Mouse (Mus musculus): ENCODE measurements at regions not wholly inside any gene's neighbourhood (a gene's known extent, or its start where the extent isn't known, plus 50 kb on each side); places are given as distances from the start of the nearest gene placed in this dataset.

- WGBS (ENCODE audit: insufficient replicate concordance): 65% methylated on average over 4 of the region's 4 CpGs
- H3K4me2 ChIP-seq: no peak overlapping the region
- H3K4me1 ChIP-seq (replicated peaks): no peaks in the 10 kb centered on the region
- no peaks in the 10 kb centered on the region for H3K9me3 ChIP-seq (replicated peaks)
- H3K27ac ChIP-seq (replicated peaks): no peak overlapping the region
- no peak for ATAC-seq (ENCODE audit: insufficient read depth)
- no peak overlapping the region for H3K9ac ChIP-seq
- H3K27me3 ChIP-seq: no peaks in the 10 kb centered on the region
- H3K4me3 ChIP-seq (replicated peaks): no peak overlapping the region
- H3K36me3 ChIP-seq (replicated peaks): no peaks in the 10 kb centered on the region
Measured at GRCm38 (mm10) chr1:88891041-88891440, 179.2 kb upstream of the Sh3bp4 start.

- no peaks in the 10 kb centered on the region for H3K9me3 ChIP-seq (replicated peaks)
- no peaks in the 10 kb centered on the region for H3K36me3 ChIP-seq (replicated peaks)
- no peak overlapping the region for H3K4me2 ChIP-seq
- ATAC-seq (ENCODE audit: insufficient read depth): no peak
- H3K9ac ChIP-seq: no peak overlapping the region
- no peak overlapping the region for H3K4me3 ChIP-seq (replicated peaks)
- no peaks in the 10 kb centered on the region for H3K27me3 ChIP-seq
- no peaks in the 10 kb centered on the region for H3K4me1 ChIP-seq (replicated peaks)
- 33% methylated on average over 8 of the region's 8 CpGs for WGBS (ENCODE audit: insufficient replicate concordance)
- no peak overlapping the region for H3K27ac ChIP-seq (replicated peaks)
Measured at GRCm38 (mm10) chr1:88902426-88902825, 167.8 kb upstream of the Sh3bp4 start.

GRCm38 (mm10) chr1:88907766-88908463 is 162.3 kb upstream of the Sh3bp4 start:
- Histone ChIP-seq H3K27me3 (no peaks in the 10 kb centered on the region), H3K4me2 (no peak overlapping the region), H3K36me3 (replicated peaks) (no peaks in the 10 kb centered on the region), H3K27ac (replicated peaks) (no peak overlapping the region), H3K9ac (no peak overlapping the region), H3K4me1 (replicated peaks) (no peaks in the 10 kb centered on the region), H3K9me3 (replicated peaks) (no peaks in the 10 kb centered on the region), H3K4me3 (replicated peaks) (no peak overlapping the region)
- WGBS (ENCODE audit: insufficient replicate concordance): 75% methylated on average over 14 of the region's 14 CpGs
- no peak for ATAC-seq (ENCODE audit: insufficient read depth)

- H3K4me3 ChIP-seq (replicated peaks): no peak overlapping the region
- H3K27ac ChIP-seq (replicated peaks): no peak overlapping the region
- no peak for ATAC-seq (ENCODE audit: insufficient read depth)
- H3K4me2 ChIP-seq: no peak overlapping the region
- no peaks in the 10 kb centered on the region for H3K9me3 ChIP-seq (replicated peaks)
- H3K27me3 ChIP-seq: no peaks in the 10 kb centered on the region
- 70% methylated on average over 8 of the region's 8 CpGs for WGBS (ENCODE audit: insufficient replicate concordance)
- H3K4me1 ChIP-seq (replicated peaks): no peaks in the 10 kb centered on the region
- no peak overlapping the region for H3K9ac ChIP-seq
- H3K36me3 ChIP-seq (replicated peaks): no peaks in the 10 kb centered on the region
Measured at GRCm38 (mm10) chr1:88908683-88909082, 161.5 kb upstream of the Sh3bp4 start.

- H3K27ac ChIP-seq (replicated peaks): no peak overlapping the region
- WGBS (ENCODE audit: insufficient replicate concordance): 44% methylated on average over 4 of the region's 4 CpGs
- H3K4me3 ChIP-seq (replicated peaks): no peak overlapping the region
- H3K9me3 ChIP-seq (replicated peaks): no peaks in the 10 kb centered on the region
- ATAC-seq (ENCODE audit: insufficient read depth): no peak
- no peaks in the 10 kb centered on the region for H3K27me3 ChIP-seq
- H3K4me2 ChIP-seq: no peak overlapping the region
- no peak overlapping the region for H3K9ac ChIP-seq
- no peaks in the 10 kb centered on the region for H3K4me1 ChIP-seq (replicated peaks)
- H3K36me3 ChIP-seq (replicated peaks): no peaks in the 10 kb centered on the region
Measured at GRCm38 (mm10) chr1:88909314-88909713, 160.9 kb upstream of the Sh3bp4 start.

- ATAC-seq (ENCODE audit: insufficient read depth): no peak
- WGBS (ENCODE audit: insufficient replicate concordance): 50% methylated on average over 6 of the region's 6 CpGs
Measured at GRCm38 (mm10) chr1:88909864-88910573, 160.2 kb upstream of the Sh3bp4 start.

GRCm38 (mm10) chr1:88911724-88912123 is 158.5 kb upstream of the Sh3bp4 start:
- H3K9ac ChIP-seq: no peak overlapping the region
- WGBS (ENCODE audit: insufficient replicate concordance): 61% methylated on average over 5 of the region's 5 CpGs
- H3K36me3 ChIP-seq (replicated peaks): no peaks in the 10 kb centered on the region
- no peaks in the 10 kb centered on the region for H3K9me3 ChIP-seq (replicated peaks)
- no peak overlapping the region for H3K4me3 ChIP-seq (replicated peaks)
- no peak for ATAC-seq (ENCODE audit: insufficient read depth)
- H3K27me3 ChIP-seq: no peaks in the 10 kb centered on the region
- no peak overlapping the region for H3K27ac ChIP-seq (replicated peaks)
- no peaks in the 10 kb centered on the region for H3K4me1 ChIP-seq (replicated peaks)
- H3K4me2 ChIP-seq: no peak overlapping the region

More at GRCm38 (mm10) chr1:88909864-88910573, 160.2 kb upstream of the Sh3bp4 start:
- Histone ChIP-seq H3K9me3 (replicated peaks) (no peaks in the 10 kb centered on the region), H3K4me2 (no peak overlapping the region), H3K4me1 (replicated peaks) (no peaks in the 10 kb centered on the region), H3K4me3 (replicated peaks) (no peak overlapping the region), H3K27me3 (no peaks in the 10 kb centered on the region), H3K9ac (no peak overlapping the region), H3K27ac (replicated peaks) (no peak overlapping the region), H3K36me3 (replicated peaks) (no peaks in the 10 kb centered on the region)

GRCm38 (mm10) chr1:88916531-88917050 is 153.6 kb upstream of the Sh3bp4 start:
- Histone ChIP-seq H3K9me3 (replicated peaks) (no peaks in the 10 kb centered on the region), H3K36me3 (replicated peaks) (no peaks in the 10 kb centered on the region), H3K27me3 (no peaks in the 10 kb centered on the region), H3K27ac (replicated peaks) (no peak overlapping the region), H3K4me1 (replicated peaks) (no peaks in the 10 kb centered on the region), H3K4me3 (replicated peaks) (no peak overlapping the region), H3K4me2 (no peak overlapping the region), H3K9ac (no peak overlapping the region)
- ATAC-seq (ENCODE audit: insufficient read depth): no peak
- WGBS (ENCODE audit: insufficient replicate concordance): 71% methylated on average over 4 of the region's 4 CpGs

- Histone ChIP-seq H3K27me3 (no peaks in the 10 kb centered on the region), H3K4me2 (no peak overlapping the region), H3K4me1 (replicated peaks) (no peaks in the 10 kb centered on the region), H3K4me3 (replicated peaks) (no peak overlapping the region), H3K9me3 (replicated peaks) (no peaks in the 10 kb centered on the region), H3K36me3 (replicated peaks) (no peaks in the 10 kb centered on the region), H3K27ac (replicated peaks) (no peak overlapping the region), H3K9ac (no peak overlapping the region)
- ATAC-seq (ENCODE audit: insufficient read depth): no peak
- 53% methylated on average over 2 of the region's 2 CpGs for WGBS (ENCODE audit: insufficient replicate concordance)
Measured at GRCm38 (mm10) chr1:88921401-88921800, 148.8 kb upstream of the Sh3bp4 start.

GRCm38 (mm10) chr1:88923791-88924581 is 146.2 kb upstream of the Sh3bp4 start:
- H3K27me3 ChIP-seq: no peaks in the 10 kb centered on the region
- no peak overlapping the region for H3K4me2 ChIP-seq
- no peaks in the 10 kb centered on the region for H3K4me1 ChIP-seq (replicated peaks)
- WGBS (ENCODE audit: insufficient replicate concordance): 48% methylated on average over 7 of the region's 7 CpGs
- no peak overlapping the region for H3K27ac ChIP-seq (replicated peaks)
- ATAC-seq (ENCODE audit: insufficient read depth): no peak
- H3K36me3 ChIP-seq (replicated peaks): no peaks in the 10 kb centered on the region
- no peak overlapping the region for H3K9ac ChIP-seq
- H3K4me3 ChIP-seq (replicated peaks): no peak overlapping the region
- H3K9me3 ChIP-seq (replicated peaks): no peaks in the 10 kb centered on the region

GRCm38 (mm10) chr1:88935191-88935590 is 135.0 kb upstream of the Sh3bp4 start:
- no peaks in the 10 kb centered on the region for H3K36me3 ChIP-seq (replicated peaks)
- H3K4me3 ChIP-seq (replicated peaks): no peak overlapping the region
- no peak overlapping the region for H3K27ac ChIP-seq (replicated peaks)
- no peaks in the 10 kb centered on the region for H3K9me3 ChIP-seq (replicated peaks)
- no peak for ATAC-seq (ENCODE audit: insufficient read depth)
- no peaks in the 10 kb centered on the region for H3K27me3 ChIP-seq
- H3K4me1 ChIP-seq (replicated peaks): no peaks in the 10 kb centered on the region
- H3K4me2 ChIP-seq: no peak overlapping the region
- WGBS (ENCODE audit: insufficient replicate concordance): 71% methylated on average over 1 of the region's 1 CpGs
- no peak overlapping the region for H3K9ac ChIP-seq

All from liver, embryonic 15.5 days (tissue).